Mouse (Mus musculus) adrenal gland, adult 8-10 months (tissue): ENCODE results near the gene Srsf6. TPM values are rescaled to one million over a fixed set of nuclear protein-coding genes. Genes with fewer than 3 reads are reported as not detected.

Source experiments
- total RNA-seq, 4 experiments: library from RNA; stranded (reverse); gene quantifications; 2 replicates each; pipeline ENCODE4 v1.2.4; 2022

Gene Srsf6
- total RNA-seq, 4 experiments from 2014 or later, result 197 to 234 (median 210) TPM

Other genes starting within 250 kb of the Srsf6 start
- 1 to 10 TPM in 1 of 4 experiments, under 1 TPM in 2, not detected in 1; 0.24 to 1.1 (median 0.68) TPM for gene L3mbtl1, start 11.9 kb downstream of the Srsf6 start, total RNA-seq
- 1 to 10 TPM in 2 of 4 experiments, not detected in 2; 1.5 to 2.6 TPM for gene Sgk2, start 55.8 kb downstream of the Srsf6 start, total RNA-seq
- 10 to 100 TPM; 64.9 to 75.0 (median 73.1) TPM for gene Ift52, start 85.8 kb downstream of the Srsf6 start, total RNA-seq
- 1 to 10 TPM; 1.3 to 5.0 (median 3.2) TPM for gene Mybl2, start 123.2 kb downstream of the Srsf6 start, total RNA-seq
- not detected for gene Gtsf1l, start 156.3 kb downstream of the Srsf6 start, total RNA-seq